Mouse (Mus musculus) C2C12 (cell line): ENCODE measurements around the gene AI464131. TPM values are rescaled to one million over a fixed set of nuclear protein-coding genes. Genes with fewer than 3 reads are reported as not detected.

Experiments
- H3K27me3 ChIP-seq: one replicate; pipeline ENCODE4 v1.6.1; 2011; ENCODE audit not compliant: control insufficient read depth, insufficient read depth, insufficient read length
- H3K36me3 ChIP-seq: one replicate; pipeline ENCODE4 v1.6.1; 2011; ENCODE audit not compliant: control insufficient read depth, insufficient read depth
- H3K4me3 ChIP-seq: one replicate; pipeline ENCODE4 v1.5.1; 2011; ENCODE audit warnings: mild to moderate bottlenecking, control low read depth; ENCODE audit not compliant: poor library complexity, insufficient read depth, severe bottlenecking
- H3K79me2 ChIP-seq: one replicate; pipeline ENCODE4 v1.6.1; 2011; ENCODE audit not compliant: control insufficient read depth, insufficient read depth
- H3K79me3 ChIP-seq: one replicate; pipeline ENCODE4 v1.6.1; 2011; ENCODE audit warnings: low read depth, control low read depth
- H3ac ChIP-seq: one replicate; pipeline ENCODE3; 2011; ENCODE audit warnings: low read depth; ENCODE audit not compliant: control insufficient read depth, insufficient read length
- CEBPB ChIP-seq: IDR thresholded peaks from one replicate; pipeline ENCODE4 v1.6.1; 2011; ENCODE audit warnings: low read depth, mild to moderate bottlenecking, control low read depth, moderate library complexity
- CTCF ChIP-seq: IDR thresholded peaks from one replicate; pipeline ENCODE4 v1.5.1; 2011; ENCODE audit not compliant: control insufficient read depth, insufficient read depth, insufficient read length
- FOSL1 ChIP-seq: IDR thresholded peaks from one replicate; pipeline ENCODE4 v1.8.0; 2011; ENCODE audit warnings: mild to moderate bottlenecking, low read length; ENCODE audit not compliant: poor library complexity, insufficient read depth, severe bottlenecking
- MAX ChIP-seq: IDR thresholded peaks from one replicate; pipeline ENCODE4 v1.6.1; 2011; ENCODE audit warnings: mild to moderate bottlenecking, control low read depth
- MYOD1 ChIP-seq: IDR thresholded peaks from one replicate; pipeline ENCODE4 v1.6.1; 2011; ENCODE audit warnings: low read depth; ENCODE audit not compliant: control insufficient read depth, insufficient read length
- MYOG ChIP-seq: IDR thresholded peaks from one replicate; pipeline ENCODE4 v1.6.1; 2011; ENCODE audit not compliant: control insufficient read depth, insufficient read length; ENCODE audit errors: extremely low read depth
- USF1 ChIP-seq: IDR thresholded peaks from one replicate; pipeline ENCODE4 v1.6.1; 2011; ENCODE audit warnings: low read depth, mild to moderate bottlenecking, control low read depth, moderate library complexity
- polyA plus RNA-seq: library from polyadenylated mRNA; unstranded; fragments of >200 nt; fragmentation: generic; extraction: Trizol; gene quantifications from one replicate; pipeline ENCODE4 v1.2.1, GENCODE M21; 2012; ENCODE audit warnings: missing spikeins

AI464131 gene
- polyA plus RNA-seq, 1 experiment = 2.8 TPM

DNA sequence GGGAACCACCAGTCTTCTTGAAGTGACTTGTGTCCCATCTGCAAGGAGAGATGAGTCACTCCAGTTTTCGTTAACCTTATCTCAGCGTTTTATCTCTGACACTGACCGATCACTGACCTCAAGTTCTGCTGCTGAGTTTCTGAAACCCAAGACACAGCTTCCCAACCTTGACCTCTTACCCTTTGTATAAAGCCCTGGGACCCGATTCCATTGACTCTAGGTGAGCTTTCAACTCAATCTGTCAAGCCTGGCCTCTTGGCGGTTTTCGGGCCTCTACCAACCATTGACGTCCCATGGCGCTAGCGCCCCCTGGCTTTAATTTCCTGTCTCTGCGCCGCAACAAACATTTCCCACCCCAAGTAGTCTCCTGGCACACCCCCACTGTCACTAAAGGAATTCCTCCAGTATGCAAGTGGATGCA, 2.3 kb upstream of the AI464131 start:
- Histone ChIP-seq H3ac (no peak overlapping the region), H3K79me3 (no peaks in the 10 kb centered on the region), H3K27me3 (peaks cover 16% of the 10 kb centered on the region), H3K36me3 (no peaks in the 10 kb centered on the region), H3K79me2 (no peaks in the 10 kb centered on the region), H3K4me3 (no peak overlapping the region)
- TF ChIP-seq FOSL1 (no peak), MYOG (no peak), MAX (no peak), CEBPB (no peak), MYOD1 (no peak), CTCF (no peak), USF1 (no peak)

DNA sequence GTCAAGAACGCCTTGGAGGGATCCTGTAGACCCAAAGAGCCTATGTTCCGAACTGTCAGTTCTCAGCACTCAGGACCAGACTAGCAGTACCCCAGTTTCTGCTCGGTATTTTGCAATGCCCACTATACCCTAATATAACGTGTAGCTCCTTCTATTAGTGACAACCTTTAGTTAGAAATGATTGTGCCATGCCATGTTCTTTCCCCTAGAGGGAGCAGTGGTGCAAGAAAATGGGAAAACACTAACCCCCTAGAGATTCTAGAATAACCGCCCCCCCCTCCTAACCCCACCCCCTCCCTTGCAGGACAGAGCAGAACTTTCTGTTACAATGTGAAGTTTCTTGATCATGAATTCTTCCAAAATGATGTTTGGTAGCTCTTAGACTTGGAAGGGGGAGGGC, 1.4 kb upstream of the AI464131 start:
- Histone ChIP-seq H3K79me3 (no peaks in the 10 kb centered on the region), H3K36me3 (no peaks in the 10 kb centered on the region), H3K27me3 (peaks cover 12% of the 10 kb centered on the region), H3ac (no peak overlapping the region), H3K4me3 (no peak overlapping the region), H3K79me2 (no peaks in the 10 kb centered on the region)
- no peak for TF ChIP-seq FOSL1
- no peak for TF ChIP-seq USF1
- TF ChIP-seq MYOD1 = no peak
- TF ChIP-seq MAX = no peak
- no peak for TF ChIP-seq CTCF
- no peak for TF ChIP-seq CEBPB
- TF ChIP-seq MYOG = no peak

GRCm38 (mm10) chr4:41502171-41502940, 520 bp downstream of the AI464131 start:
- Histone ChIP-seq H3K36me3 (no peaks in the 10 kb centered on the region), H3K79me2 (no peaks in the 10 kb centered on the region), H3K79me3 (no peaks in the 10 kb centered on the region), H3ac (peak overlapping the region; percentile 55), H3K27me3 (peaks cover 3% of the 10 kb centered on the region), H3K4me3 (peak overlapping the region; percentile 32)
- TF ChIP-seq MYOD1 (no peak), CTCF (no peak), USF1 (no peak), MAX (no peak), CEBPB (no peak), FOSL1 (no peak), MYOG (no peak)

GRCm38 (mm10) chr4:41500787-41501186, 2.1 kb downstream of the AI464131 start:
- Histone ChIP-seq H3K79me3 (no peaks in the 10 kb centered on the region), H3K79me2 (no peaks in the 10 kb centered on the region), H3K4me3 (no peak overlapping the region), H3ac (no peak overlapping the region), H3K36me3 (no peaks in the 10 kb centered on the region), H3K27me3 (no peaks in the 10 kb centered on the region)
- TF ChIP-seq CEBPB (no peak), FOSL1 (no peak)

GRCm38 (mm10) chr4:41499619-41500018, 3.3 kb downstream of the AI464131 start:
- Histone ChIP-seq H3K36me3 (no peaks in the 10 kb centered on the region), H3K79me3 (no peaks in the 10 kb centered on the region), H3K27me3 (no peaks in the 10 kb centered on the region), H3ac (no peak overlapping the region), H3K79me2 (no peaks in the 10 kb centered on the region), H3K4me3 (no peak overlapping the region)
- no peak for TF ChIP-seq MYOD1
- TF ChIP-seq FOSL1 = no peak
- no peak for TF ChIP-seq MYOG
- TF ChIP-seq USF1 = no peak
- TF ChIP-seq CTCF = no peak
- TF ChIP-seq CEBPB = no peak
- no peak for TF ChIP-seq MAX
